Mouse (Mus musculus): ENCODE data around the gene Lrch1. TPM values are rescaled to one million over a fixed set of nuclear protein-coding genes. Genes with fewer than 3 reads are reported as not detected.
A peak's percentile ranks its signal among the peaks of the same experiment; 100 is the strongest.

Gene Lrch1
- total RNA-seq (2021), result 10 to 100 TPM; 12.4 to 13.7 TPM
- long read RNA-seq, experiment 1, partial matches to known transcripts, result 1 of 6 reads
- long read RNA-seq, experiment 1, other reads (novel, unspliced or antisense), result 4 of 6 reads
- long read RNA-seq, experiment 2, full-length matches to known transcripts, result 1 of 7 reads
- long read RNA-seq, experiment 2, partial matches to known transcripts, result 3 of 7 reads
- long read RNA-seq, experiment 2, other reads (novel, unspliced or antisense), result 3 of 7 reads

- DNase-seq, result peak; percentile 87 to 93
These were observed at the start of gene Lrch1 for GRCm38 (mm10) chr14:74947376-74948013. Lrch1 (minus strand) TSS chr14:74947876.

GRCm38 (mm10) chr14:74997041-74997440 lies 49.4 kb upstream of the Lrch1 start:
- no peak for DNase-seq

GRCm38 (mm10) chr14:74996556-74996955 lies 48.9 kb upstream of the Lrch1 start:
- no peak for DNase-seq

GRCm38 (mm10) chr14:74990504-74990903 lies 42.8 kb upstream of the Lrch1 start:
- peak in 1 of 2 experiments; percentile 19 for DNase-seq

GRCm38 (mm10) chr14:74989909-74990308 lies 42.2 kb upstream of the Lrch1 start:
- no peak for DNase-seq

GRCm38 (mm10) chr14:74989322-74989721 lies 41.6 kb upstream of the Lrch1 start:
- no peak for DNase-seq

- DNase-seq, result no peak
These were observed 38.9 kb upstream of the Lrch1 start for GRCm38 (mm10) chr14:74986527-74986926.

GRCm38 (mm10) chr14:74985658-74986057 lies 38.0 kb upstream of the Lrch1 start:
- DNase-seq, result no peak

GRCm38 (mm10) chr14:74984817-74985391 lies 37.2 kb upstream of the Lrch1 start:
- no peak for DNase-seq

GRCm38 (mm10) chr14:74983079-74983478 lies 35.4 kb upstream of the Lrch1 start:
- DNase-seq, result no peak

GRCm38 (mm10) chr14:74981016-74981415 lies 33.3 kb upstream of the Lrch1 start:
- DNase-seq, result no peak

GRCm38 (mm10) chr14:74976972-74977371 lies 29.3 kb upstream of the Lrch1 start:
- DNase-seq, result no peak

GRCm38 (mm10) chr14:74974136-74974651 lies 26.5 kb upstream of the Lrch1 start:
- peak; percentile 22 to 51 for DNase-seq

- DNase-seq, result no peak
These were observed 25.0 kb upstream of the Lrch1 start for GRCm38 (mm10) chr14:74972687-74973086.

- DNase-seq, result no peak
These were observed 24.5 kb upstream of the Lrch1 start for GRCm38 (mm10) chr14:74972216-74972615.

GRCm38 (mm10) chr14:74963402-74963764 lies 15.7 kb upstream of the Lrch1 start:
- DNase-seq, result no peak

GRCm38 (mm10) chr14:74962713-74963401 lies 15.2 kb upstream of the Lrch1 start:
- no peak for DNase-seq

GRCm38 (mm10) chr14:74960568-74960967 lies 12.9 kb upstream of the Lrch1 start:
- no peak for DNase-seq

- DNase-seq, result no peak
These were observed 9.0 kb upstream of the Lrch1 start for GRCm38 (mm10) chr14:74956702-74957101.

GRCm38 (mm10) chr14:74956234-74956633 lies 8.6 kb upstream of the Lrch1 start:
- no peak for DNase-seq

GRCm38 (mm10) chr14:74948426-74949240 lies 957 bp upstream of the Lrch1 start:
- DNase-seq, result peak; percentile 69 to 83

GRCm38 (mm10) chr14:74948014-74948396 lies 329 bp upstream of the Lrch1 start:
- DNase-seq, result peak in 1 of 2 experiments; percentile 18

Measured in adrenal gland, postnatal 36 days (tissue).